Mouse (Mus musculus): ENCODE data around the gene Zfp710.

Gene Zfp710

DNA sequence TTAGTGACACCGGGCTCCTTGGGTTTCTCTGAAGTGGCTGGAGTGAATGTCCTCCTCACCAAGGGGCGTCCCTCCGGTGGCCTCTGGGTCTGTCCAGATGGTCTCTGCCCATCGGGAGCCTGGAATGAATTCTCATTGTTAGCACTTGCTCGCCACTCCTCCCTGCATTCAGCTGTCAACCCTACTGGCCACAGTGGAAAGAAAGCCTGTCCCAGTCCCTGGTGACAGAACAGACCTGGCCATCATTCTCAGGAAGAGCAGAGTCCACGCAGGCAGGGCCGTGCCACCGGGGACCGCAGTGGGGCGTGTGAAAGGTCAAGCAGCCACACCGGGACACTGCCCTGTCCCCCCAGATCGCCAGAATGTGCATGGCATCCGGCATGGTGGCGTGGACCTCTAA lies 33.2 kb downstream of the Zfp710 start:
- no peak for DNase-seq (ENCODE audit: low read depth)

DNA sequence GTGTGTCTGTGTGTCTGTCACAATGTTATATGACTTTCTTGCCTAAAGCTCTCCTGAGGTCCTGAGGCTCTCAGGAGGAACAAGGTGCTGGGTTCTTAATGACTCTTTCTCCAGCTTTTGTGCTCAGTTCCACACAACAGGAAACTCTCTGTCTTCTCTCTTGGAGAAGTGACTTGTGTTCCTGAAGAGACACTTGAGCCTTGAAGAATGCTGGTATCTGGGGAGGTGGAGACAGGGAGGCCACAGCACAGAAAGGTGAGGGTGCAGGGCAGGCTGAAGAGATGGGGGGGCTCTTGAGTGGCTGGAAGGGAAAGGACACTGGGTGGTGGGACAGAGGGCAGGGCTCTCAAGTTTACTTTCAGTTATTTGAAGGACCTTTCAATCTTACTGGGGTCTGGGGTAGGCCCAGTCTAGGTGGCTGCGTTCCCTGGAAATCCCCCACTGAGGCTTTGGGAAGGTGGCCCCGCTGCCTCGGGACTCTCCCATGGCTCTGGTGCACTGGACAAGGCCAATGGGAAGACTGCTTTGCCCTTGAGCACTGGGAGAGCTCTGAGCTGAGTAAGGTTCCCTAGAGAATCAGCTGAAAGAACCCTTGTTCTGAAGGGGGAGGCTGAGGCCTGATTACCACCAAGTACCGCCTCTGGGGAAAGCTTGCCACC lies 33.9 kb downstream of the Zfp710 start:
- DNase-seq (ENCODE audit: low read depth): no peak

DNA sequence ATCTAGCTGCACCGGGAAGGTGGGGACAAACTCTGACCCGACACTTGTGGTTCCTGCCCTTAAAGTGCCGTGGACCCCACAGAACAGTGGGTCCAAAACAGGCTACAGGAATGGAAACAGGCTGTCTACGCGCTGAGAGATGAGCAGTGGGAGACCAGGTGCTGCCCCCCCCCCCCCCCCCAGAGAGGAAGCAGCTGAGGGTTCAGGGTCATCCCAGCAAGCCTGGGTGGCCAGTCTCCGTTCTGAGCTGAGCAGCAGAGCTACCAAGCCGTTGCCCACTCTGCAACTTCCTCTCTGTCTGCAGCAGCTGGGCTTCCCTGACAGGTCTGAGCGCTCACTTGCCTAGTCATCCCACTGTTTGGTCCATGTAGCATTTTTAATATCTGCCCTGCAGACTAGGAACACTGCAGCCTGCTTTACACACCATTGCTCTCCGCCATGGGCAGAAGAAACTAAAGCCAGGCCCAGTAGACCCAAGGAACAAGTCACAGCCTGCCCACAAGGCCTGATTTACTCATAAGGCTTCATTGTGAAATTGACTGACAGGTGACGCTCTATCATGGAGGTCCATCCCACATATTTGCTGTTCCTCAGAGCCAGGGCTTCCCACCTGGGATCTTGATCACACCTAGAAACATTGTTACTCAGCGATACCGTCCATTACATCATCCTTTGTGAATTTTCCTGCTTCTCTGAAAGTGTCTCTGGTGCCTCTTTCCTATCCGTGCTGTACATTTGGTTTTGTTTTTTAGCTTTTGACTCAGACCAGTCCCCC lies 34.6 kb downstream of the Zfp710 start:
- DNase-seq (ENCODE audit: low read depth): no peak

DNA sequence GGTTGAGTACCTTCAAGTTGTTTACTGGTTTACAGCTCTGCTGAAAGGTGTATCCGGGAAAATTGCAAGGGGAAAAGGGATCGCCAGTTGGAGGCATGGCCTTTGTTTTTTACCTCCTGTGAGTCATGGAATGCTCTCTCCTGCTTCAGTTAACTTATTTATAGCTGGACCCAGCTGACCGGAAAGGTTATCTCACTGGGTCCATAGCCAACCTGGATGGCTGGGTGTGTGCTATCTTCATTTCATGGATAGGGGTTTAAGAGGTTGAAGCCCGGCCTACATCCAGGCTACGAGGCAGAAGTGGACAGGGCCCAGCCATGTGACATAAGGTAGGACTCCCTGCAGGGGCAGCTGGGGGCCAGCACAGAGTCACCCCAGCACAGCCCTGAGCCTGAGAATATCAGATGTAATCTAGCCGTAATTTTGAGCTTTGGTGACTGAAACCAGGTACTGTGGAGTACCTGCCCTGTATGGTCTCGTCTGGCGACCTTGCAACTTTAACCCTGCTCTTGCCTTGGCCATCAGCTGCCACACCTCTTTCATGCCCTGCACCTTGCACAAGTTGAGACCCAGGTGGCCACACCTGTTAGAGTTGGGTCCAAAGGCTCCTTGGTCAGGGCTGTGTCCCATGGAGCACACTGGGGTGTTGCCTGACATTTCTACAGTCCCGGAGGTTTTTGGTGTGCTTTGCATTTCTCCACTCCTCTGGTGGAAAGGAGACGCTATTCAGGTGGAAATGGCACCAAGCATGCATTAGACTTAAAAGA lies 35.6 kb downstream of the Zfp710 start:
- no peak for DNase-seq (ENCODE audit: low read depth)

DNA sequence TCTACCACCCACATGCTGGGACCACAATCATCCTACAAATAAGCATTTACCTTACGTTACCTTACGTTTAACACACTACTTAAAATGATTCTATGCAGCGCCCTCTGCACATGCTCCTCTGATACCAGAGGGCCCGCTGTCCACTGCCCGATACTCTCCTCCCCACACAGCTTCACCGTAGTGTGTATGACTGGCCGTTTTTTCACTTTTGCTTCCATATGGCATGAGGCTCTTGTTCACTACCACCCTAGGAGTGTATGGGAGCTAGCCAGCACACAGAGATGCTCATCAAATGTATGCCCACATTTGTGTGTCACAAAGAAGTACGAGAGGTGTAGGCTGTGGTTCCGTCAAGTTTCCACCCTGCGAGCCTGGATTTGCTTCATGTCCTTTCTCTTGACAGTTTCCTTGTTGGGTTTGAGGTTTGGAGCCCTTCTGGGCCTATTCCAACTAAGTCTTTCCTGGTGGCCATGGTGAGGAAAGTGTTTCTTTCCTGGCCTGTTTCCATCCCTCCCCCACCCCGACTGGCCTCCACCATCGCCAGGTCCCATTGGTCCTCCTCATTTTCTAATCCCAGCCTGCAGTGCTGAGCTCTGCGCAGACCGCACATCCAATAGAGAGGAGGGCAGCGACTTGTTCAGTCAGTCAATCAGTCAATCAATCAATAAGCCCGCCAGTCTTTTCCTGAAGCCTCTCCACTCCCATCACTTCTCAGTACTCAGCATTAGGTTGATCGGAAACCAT lies 37.6 kb downstream of the Zfp710 start:
- no peak for DNase-seq (ENCODE audit: low read depth)

DNA sequence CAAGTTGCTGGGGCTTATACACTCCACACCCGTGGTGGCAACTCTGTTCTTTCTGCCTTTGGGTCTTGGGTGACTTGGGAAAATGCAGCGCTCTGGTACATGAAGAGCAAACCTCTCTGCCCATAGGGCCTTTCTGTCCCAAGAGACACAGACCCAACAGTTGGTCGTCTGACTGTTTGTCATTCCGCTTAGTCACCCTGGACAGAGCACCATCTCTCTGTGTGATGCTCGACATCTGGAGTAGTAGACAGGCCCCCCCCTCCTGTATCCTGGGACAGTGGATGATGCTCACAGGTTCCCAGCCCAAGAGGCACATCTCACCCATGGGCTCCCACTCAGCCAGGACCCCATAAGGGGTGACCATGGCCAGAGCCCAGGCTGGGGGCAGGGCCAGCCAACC lies 38.6 kb downstream of the Zfp710 start:
- DNase-seq (ENCODE audit: low read depth): no peak

DNA sequence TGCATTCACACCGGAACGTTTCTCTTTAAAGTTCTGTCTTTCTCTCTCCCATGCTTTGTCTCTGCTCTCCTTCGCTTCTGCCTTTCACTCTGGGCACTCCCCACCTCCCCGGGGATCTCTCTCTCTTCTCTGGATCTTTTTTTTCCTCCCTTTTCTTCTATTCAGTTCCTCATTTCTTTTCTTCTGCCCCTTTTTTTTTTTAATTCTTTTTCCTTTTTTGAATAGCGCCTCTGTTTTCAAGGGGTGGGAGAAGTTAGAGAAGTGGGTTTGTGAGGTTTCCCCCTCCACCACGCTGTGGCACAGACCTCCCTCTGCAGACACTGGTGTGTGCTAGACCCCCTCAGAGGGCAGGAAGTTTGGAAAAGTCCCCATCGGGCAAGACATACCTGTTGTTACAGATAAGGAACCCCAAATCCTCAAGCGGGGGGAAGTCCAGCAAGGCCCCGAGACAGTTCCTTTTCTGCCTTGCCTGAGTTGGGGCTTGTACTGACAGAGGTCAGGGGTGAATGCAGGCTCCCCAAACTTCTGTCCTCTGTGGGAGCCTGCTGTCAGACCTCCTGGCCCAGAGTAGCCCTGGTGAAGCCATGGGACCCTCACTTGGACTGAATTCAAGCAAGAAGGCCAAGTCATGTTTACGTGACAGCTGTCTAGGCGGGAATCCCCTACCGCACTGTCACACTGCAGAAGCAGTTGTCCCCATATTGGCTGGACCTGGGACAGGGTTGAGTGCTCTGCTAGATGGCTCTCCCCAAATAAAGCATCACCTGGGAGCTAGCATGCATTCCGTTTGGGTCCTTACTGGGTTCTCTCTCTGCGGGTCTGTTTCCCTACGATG lies 39.5 kb downstream of the Zfp710 start:
- DNase-seq (ENCODE audit: low read depth): no peak

DNA sequence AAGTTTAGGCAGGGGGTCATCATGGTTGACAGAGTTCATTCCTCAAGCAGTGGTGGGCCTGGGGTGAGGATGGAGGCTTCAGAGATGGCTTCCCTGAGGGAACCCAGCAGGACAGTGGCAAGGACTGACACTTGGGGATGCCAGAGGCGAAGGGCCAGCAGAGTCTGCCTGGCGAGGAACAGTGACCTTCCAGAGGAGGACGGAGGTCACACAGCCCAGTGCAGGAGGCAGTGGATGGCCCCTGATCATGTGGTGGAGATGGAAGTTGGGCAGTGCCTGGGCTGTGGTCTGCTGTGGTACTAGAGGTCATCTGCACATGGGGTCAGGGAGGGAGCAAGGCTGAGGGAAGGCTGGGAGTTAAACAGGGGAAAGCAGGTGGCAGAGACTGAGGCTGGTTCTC lies 40.6 kb downstream of the Zfp710 start:
- DNase-seq (ENCODE audit: low read depth): no peak

DNA sequence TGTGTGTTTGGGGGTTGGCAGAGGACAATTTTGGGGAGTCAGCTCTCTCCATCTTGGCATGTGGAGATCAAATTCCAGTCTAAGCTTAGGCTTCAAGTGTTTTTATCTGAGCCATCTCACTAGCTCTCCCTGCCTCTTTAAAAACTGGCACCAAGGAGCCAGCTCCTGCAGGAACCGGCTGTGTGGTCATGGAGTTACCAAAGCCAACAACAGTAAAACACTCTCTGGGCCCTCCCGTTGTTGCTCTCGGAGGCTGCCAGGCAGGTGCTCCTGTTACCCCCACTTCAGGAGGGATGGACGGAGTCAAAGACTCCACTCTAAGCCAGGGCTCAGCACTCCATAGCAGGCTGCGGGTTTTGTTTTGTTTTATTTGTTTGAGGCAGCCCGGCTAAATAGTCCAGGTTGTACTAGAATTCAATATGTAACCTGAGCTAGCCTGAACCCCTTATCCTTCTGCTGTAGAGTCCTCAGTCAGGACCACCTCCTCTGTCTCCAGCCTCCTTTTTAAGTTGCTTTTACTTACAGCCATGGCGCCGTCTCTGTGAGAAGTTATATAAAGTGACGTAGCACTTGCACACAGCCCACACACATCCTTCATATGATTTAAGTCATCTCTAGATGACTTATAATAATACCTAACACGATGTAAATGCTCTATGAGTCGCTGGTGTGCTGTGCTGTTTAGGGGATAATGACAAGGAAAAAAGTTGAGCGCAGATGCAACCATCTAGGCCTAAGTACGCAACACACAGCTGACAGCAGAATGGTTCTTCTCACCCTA lies 42.3 kb downstream of the Zfp710 start:
- DNase-seq (ENCODE audit: low read depth): no peak

DNA sequence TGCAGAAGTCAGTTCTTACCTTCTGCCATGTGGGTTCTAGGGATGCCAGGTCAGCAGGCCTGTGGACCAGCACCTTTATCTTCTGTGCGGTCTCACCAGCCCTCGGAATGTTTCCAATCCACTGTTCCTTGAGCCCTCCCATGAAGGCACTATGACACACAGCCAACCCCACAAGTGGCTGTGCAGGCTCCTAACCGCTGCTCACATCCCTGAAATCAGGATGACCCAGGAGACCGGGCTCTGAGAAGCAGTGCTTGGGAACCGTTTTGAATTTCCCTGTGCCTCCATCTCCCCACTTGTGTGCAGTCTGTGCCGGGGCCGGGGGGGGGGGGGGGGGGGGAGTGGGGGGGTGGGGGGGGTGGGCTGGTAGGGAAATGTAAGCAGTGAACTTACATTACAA lies 43.7 kb downstream of the Zfp710 start:
- no peak for DNase-seq (ENCODE audit: low read depth)

DNA sequence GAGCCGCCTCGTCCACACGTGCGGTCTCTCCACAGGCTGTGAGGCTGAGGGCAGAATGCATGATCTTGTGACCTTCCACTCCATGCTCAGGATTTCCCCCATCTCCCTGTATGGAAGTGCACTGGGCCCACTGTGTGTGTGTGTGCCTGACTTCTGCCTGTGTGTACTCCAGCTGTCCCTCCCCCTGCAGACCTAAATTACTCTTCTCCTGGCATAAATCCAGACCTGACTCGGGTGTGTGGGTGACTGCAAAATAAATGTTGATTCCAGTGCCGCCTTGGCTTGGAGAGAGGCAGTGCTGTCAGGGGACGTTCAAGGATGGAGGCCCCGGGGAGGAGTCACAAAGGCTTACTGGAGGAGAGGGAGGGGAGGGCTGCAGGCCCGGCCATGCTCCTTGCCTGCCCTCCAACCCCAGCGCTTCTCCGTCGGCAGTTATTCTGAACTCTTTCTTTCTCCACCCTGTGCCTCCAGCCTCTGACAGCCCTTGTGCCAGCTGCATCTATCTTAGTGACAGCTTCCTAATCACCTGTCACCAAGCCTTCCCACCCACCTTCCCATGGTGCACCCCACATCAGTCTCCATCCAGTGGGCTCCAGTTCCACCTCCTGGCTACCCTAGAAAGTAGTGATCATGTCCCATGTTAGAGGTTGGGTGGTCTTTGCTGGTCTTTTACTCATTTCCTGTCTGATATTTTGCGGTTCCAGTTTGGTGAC lies 45.2 kb downstream of the Zfp710 start:
- DNase-seq (ENCODE audit: low read depth): no peak

DNA sequence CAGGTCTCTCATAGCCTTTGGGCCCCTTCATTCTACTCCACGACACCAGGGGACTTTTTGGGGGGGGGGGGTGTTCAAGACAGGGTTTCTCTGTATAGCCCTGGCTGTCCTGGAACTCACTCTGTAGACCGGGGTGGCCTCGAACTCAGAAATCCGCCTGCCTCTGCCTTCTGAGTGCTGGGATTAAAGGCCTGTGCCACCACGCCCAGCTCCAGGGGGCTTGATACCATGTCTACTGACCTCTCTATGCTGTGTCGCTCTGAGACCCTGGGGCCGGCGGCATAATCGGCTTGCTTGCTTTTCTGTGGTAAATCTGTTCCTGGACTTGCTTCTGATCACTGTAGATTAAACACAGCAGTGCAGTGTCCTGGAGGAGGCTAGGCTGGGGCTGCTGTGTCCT lies 46.6 kb downstream of the Zfp710 start:
- DNase-seq (ENCODE audit: low read depth): no peak

DNA sequence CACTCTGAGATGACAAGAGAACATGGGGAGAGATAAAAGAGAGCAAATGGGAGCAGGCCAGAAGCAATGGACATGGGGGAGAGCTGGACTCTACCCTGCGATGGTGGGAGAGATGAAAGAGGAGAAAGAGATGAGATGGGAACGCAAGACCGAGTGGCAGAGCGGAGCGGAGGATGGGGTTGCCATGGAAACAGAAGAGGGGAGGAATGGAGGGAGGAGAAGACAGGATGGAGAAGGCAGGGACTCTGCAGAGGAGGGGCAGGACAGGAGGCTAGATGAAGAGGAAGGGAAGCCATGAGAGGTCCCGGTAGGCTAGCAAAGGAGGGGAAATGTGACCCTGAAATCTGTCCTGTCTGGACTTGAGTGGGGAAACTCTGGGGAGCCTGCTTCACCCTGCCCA lies 47.7 kb downstream of the Zfp710 start:
- DNase-seq (ENCODE audit: low read depth): no peak

DNA sequence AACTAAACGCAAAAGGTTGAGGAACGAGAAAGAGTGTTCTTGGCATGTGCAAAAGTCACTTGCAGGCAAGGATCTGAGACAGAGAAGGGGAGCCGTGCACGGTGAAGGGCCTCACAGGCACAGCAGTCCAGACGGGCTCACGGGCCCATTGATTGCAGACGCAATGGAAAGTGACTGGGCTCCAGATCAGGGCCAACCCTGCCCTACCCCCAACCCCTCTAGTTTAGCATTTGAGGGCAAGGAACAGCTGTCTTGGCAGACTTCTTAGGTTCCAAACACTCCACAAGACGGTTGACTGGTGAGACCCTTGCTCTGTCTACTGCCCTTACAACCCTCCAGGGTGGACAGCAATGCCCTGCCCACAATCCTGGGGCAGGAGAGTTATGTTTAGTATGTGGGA lies 48.9 kb downstream of the Zfp710 start:
- no peak for DNase-seq (ENCODE audit: low read depth)

DNA sequence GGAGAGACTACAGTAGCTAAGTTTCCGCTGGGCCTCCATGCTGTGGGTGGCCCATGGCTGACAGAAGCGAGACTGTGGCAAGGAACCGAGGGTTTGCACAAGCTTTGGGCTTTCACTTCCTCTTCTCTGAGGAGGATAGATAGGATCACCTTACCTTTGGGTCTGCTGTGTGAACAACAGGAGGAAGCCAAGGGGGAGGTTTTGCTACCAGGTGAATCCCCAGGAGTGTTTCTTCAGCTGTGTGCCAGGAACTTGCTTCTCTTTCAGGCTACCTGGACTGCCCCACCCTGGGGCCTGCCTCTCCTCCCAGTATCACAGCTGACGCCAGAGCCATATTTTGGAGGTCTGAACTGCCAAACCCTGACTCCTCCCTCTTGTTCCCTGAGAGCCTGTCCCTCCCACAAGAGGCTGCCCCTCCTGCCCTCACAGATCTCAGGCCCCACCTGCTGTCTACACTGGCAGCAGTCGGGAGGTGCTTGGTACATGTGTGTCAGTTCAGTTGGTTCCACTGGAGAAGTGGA lies 50.4 kb downstream of the Zfp710 start:
- DNase-seq (ENCODE audit: low read depth): no peak

DNA sequence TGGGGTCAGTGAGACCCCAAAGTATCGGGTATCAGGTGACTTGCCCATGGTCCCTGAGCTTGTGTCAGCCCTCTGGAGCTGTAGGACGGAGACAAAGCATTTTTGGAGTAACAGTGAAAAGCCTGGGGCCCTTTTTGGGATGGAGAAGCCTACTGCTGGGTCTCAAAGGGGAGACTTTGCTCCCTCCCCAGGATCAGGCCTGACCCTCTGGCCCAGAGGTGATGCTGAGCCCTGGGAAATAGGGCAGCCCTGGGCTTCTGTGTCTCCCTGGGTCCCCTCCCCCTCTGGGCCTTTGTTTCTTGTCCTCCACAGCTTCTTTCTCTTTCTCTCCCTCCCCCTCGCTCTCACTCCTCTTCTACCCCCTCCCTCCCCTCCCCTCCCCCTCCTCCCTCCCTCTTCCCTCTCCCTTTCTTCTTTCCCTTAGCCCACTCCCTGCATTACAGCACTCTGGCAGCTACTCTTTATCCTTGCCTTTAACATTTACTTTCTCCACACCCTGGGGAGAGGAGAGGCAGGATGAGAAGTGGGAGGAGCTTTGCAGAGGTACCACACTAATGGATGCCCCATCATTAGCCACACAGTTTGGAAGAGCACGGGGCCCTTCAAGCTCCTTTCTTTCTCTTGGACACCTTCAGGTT lies 51.5 kb downstream of the Zfp710 start:
- DNase-seq (ENCODE audit: low read depth): no peak

DNA sequence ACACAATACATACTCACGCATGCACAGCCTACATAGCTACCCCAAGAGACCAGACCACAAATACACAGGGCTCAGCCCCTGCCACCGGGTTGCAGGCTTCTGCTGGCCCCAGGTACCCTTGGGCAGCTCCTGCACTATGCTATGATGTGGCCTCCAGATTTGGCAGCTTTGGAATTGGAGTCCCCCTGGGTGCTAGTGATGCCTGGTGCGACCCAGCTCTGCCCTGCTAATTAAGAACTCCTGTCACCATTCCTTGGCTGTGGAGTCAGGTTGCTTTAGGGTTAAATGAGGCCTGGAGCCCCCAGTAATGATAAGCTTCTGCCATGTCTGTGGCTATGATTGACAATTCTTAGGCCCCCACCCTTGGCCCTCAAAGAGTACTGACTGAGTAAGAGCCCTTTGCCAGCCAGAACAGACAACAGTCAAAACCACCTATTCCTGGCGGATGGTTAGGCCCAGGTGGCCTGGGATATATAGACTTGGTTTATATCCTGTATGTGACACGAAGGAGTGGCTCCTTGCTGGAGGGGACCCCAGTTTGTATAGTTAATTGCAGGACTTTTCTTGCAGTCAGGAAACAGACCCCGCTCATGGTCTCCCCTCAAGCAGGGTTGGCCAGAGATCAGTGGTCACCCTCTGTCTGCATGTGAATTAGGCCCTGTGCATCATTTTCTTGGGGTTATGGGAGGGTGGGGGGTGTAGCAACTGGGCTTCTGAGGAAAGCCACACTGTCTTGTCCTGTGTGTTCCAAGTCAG lies 52.5 kb downstream of the Zfp710 start:
- DNase-seq (ENCODE audit: low read depth): no peak

DNA sequence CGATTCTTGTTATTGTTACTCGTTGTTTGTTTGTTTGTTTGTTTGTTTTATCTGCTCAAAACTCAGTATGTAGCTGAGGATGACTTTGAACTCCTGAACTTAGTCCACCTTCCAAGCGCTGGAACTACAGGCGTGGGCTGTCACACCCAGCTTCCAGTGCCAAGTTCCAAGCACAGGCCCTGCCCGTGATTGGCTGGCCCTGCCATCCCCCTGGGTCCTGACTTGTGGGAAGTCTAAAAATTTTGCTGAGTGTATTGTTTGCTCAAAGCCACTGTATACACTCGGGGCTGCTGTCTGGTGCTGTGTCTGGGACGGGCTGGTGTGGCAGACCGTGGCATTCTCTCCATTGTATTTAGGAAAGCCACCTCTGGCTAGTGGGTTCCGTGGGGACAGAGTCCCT lies 53.2 kb downstream of the Zfp710 start:
- DNase-seq (ENCODE audit: low read depth): no peak

Measured in fibroblast of lung, adult 2 months (primary cell).